Mouse (Mus musculus): ENCODE data around the gene Ccdc116. TPM values are rescaled to one million over a fixed set of nuclear protein-coding genes. Genes with fewer than 3 reads are reported as not detected.
"Not testable (repeated sequence)": the region's sequence is repeated elsewhere in the genome, so short reads cannot be mapped to it uniquely, and the experiment has no call there.

Gene Ccdc116
- polyA plus RNA-seq, 1 experiment from 2014 or later, result 0.44 TPM

DNA sequence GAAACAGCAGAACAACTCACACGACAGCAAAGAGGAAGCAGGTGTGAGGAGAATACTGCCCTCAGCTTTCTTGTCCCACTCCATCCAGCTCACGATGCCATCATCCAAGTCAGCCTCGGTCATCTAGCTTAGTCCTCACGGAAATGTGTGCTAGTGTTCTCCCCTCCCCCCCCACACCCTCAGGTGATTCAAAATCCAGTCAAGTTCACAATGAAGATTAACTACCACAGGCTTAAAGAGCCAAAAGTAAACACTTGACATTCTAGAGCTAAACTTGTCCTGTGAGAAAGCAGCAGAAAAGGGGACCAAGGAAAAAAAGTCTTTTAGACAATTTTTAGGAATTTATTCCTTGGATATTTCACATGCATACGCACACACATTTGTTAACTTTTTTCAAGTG, 21.0 kb upstream of the Ccdc116 start:
- peak; percentile 76; the same call in 1 of the 2 replicates for ATAC-seq (ENCODE audit: low read depth)
- H3K27ac ChIP-seq (ENCODE audit: low read length), result peak overlapping the region; percentile 41; the same call in 1 of the 2 replicates
- H3K9ac ChIP-seq (ENCODE audit: low read length), result no peak overlapping the region
- no peaks in the 10 kb centered on the region for H3K27me3 ChIP-seq (ENCODE audit: control insufficient read depth, insufficient read depth, low read depth, low read length)
- peaks cover 26% of the 10 kb centered on the region for H3K36me3 ChIP-seq (ENCODE audit: control insufficient read depth, insufficient read depth, low read length)
- 0 out of 2 replicates have a peak, but pooled peaks cover 3% of the 10 kb centered on the region for H3K4me1 ChIP-seq (replicated peaks; ENCODE audit: control insufficient read depth, insufficient read depth, low read length)
- no peak overlapping the region for H3K4me3 ChIP-seq (ENCODE audit: low read length)
- WGBS, result 57% methylated on average over 5 of the region's 5 CpGs
- no peaks in the 10 kb centered on the region for H3K9me3 ChIP-seq (ENCODE audit: control insufficient read depth, low read length)
- H3K4me2 ChIP-seq (ENCODE audit: low read depth, low read length), result no peak overlapping the region

- Histone ChIP-seq H3K4me1 (replicated peaks; ENCODE audit: control insufficient read depth, insufficient read depth, low read length) (0 out of 2 replicates have a peak, but pooled peaks cover 3% of the 10 kb centered on the region), H3K27me3 (ENCODE audit: control insufficient read depth, insufficient read depth, low read depth, low read length) (no peaks in the 10 kb centered on the region), H3K36me3 (ENCODE audit: control insufficient read depth, insufficient read depth, low read length) (peaks cover 18% of the 10 kb centered on the region), H3K4me3 (ENCODE audit: low read length) (no peak overlapping the region), H3K4me2 (ENCODE audit: low read depth, low read length) (no peak overlapping the region), H3K9me3 (ENCODE audit: control insufficient read depth, low read length) (no peaks in the 10 kb centered on the region), H3K27ac (ENCODE audit: low read length) (0 out of 2 replicates have a peak overlapping the region, but pooled peaks have one; percentile 27), H3K9ac (ENCODE audit: low read length) (no peak overlapping the region)
- no peak for ATAC-seq (ENCODE audit: low read depth)
Observed at GRCm38 (mm10) chr16:17167179-17167578, 20.1 kb upstream of the Ccdc116 start.

DNA sequence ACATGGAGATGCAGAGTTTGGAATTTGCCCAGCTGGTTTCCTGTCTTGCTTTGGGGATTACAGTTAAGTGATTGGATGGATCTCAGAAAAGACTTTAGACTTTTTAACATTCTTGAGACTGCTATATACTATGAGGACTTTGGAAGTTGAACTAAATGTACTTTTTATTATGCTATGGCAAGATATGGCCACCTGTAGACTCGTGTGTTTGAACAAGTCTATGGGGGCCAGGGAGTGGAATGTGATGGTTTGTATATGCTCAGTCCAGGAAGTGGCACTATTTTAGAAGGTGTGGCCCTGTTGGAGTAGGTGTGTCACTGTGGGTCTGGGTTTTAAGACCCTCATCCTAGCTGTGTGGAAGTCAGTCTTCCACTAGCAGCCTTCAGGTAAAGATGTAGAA, 18.4 kb upstream of the Ccdc116 start:
- not testable (repeated sequence) for H3K4me1 ChIP-seq (replicated peaks; ENCODE audit: control insufficient read depth, insufficient read depth, low read length); H3K4me2 ChIP-seq (ENCODE audit: low read depth, low read length); H3K4me3 ChIP-seq (ENCODE audit: low read length); H3K9me3 ChIP-seq (ENCODE audit: control insufficient read depth, low read length); ATAC-seq (ENCODE audit: low read depth); H3K9ac ChIP-seq (ENCODE audit: low read length); H3K27me3 ChIP-seq (ENCODE audit: control insufficient read depth, insufficient read depth, low read depth, low read length); H3K27ac ChIP-seq (ENCODE audit: low read length)
- 58% methylated on average over 1 of the region's 1 CpGs for WGBS
- H3K36me3 ChIP-seq (ENCODE audit: control insufficient read depth, insufficient read depth, low read length), result peaks cover 16% of the 10 kb centered on the region

DNA sequence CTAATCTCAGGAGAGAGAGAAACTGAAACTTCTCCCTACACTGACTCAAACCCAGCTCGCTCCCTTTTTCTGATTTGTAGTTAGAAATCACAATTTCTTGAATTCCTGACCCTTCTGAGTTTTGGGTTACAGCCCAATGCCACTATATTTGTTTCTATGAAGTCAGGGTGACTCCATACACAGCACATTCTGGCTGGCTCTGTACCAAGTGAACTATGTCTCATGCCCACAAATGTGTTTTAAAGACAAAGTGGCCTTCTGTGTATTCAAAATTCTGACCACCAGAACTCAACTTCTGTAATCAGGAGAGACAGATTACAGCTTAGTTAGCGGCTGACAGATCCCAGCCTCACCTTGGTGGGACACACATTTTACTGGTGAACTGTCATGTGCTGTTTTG, 7.3 kb upstream of the Ccdc116 start:
- H3K27me3 ChIP-seq (ENCODE audit: control insufficient read depth, insufficient read depth, low read depth, low read length), result no peaks in the 10 kb centered on the region
- no peak for ATAC-seq (ENCODE audit: low read depth)
- no peak overlapping the region for H3K9ac ChIP-seq (ENCODE audit: low read length)
- H3K9me3 ChIP-seq (ENCODE audit: control insufficient read depth, low read length), result no peaks in the 10 kb centered on the region
- no peak overlapping the region for H3K27ac ChIP-seq (ENCODE audit: low read length)
- WGBS, result 93% methylated on average over 2 of the region's 2 CpGs
- H3K36me3 ChIP-seq (ENCODE audit: control insufficient read depth, insufficient read depth, low read length), result peaks cover 11% of the 10 kb centered on the region
- no peak overlapping the region for H3K4me3 ChIP-seq (ENCODE audit: low read length)
- H3K4me2 ChIP-seq (ENCODE audit: low read depth, low read length), result no peak overlapping the region
- no peaks in the 10 kb centered on the region for H3K4me1 ChIP-seq (replicated peaks; ENCODE audit: control insufficient read depth, insufficient read depth, low read length)

GRCm38 (mm10) chr16:17151874-17152273, 4.8 kb upstream of the Ccdc116 start:
- Histone ChIP-seq H3K9ac (ENCODE audit: low read length) (no peak overlapping the region), H3K4me3 (ENCODE audit: low read length) (no peak overlapping the region), H3K9me3 (ENCODE audit: control insufficient read depth, low read length) (no peaks in the 10 kb centered on the region), H3K27me3 (ENCODE audit: control insufficient read depth, insufficient read depth, low read depth, low read length) (no peaks in the 10 kb centered on the region), H3K4me1 (replicated peaks; ENCODE audit: control insufficient read depth, insufficient read depth, low read length) (peaks cover 13% of the 10 kb centered on the region), H3K4me2 (ENCODE audit: low read depth, low read length) (no peak overlapping the region), H3K27ac (ENCODE audit: low read length) (no peak overlapping the region), H3K36me3 (ENCODE audit: control insufficient read depth, insufficient read depth, low read length) (peaks cover 3% of the 10 kb centered on the region; the same call in 1 of the 2 replicates)
- 89% methylated on average over 4 of the region's 4 CpGs for WGBS
- ATAC-seq (ENCODE audit: low read depth), result no peak

DNA sequence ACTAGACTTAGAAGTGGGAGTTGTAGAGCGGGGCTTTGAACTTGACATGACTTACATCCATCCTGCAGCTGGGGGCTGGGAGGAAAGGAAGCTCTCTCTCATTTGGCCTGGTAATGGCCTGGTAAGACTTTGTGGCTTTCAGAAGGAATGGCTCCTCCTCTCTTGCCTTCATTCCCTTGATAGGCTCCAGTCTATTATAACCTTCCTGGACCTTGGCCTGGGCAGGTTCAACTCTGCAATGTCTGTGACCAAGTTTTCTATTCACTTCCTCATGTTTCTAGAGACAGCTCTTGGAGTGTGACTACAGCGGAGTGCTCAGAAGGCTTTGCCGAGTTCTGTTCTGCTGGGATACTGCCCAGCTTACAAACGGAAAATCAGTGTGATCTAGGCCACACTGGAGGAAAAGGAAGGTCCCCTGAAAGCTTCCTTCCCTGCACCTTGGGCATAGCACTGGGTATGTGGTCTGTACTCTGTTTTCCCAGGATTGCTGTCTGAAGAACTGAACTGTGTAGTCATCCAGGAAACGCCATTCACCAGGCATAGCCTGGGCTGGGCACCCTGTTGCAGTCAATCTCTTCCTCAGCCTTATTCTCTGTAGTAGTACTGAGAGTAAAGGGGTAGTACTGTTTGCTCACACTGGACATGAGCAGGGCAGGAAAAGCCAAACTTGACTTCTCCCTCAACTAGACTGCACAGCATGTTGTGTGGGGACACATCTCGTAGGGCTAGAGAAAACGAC, 3.7 kb upstream of the Ccdc116 start:
- 77% methylated on average over 7 of the region's 7 CpGs for WGBS
- no peak overlapping the region for H3K4me2 ChIP-seq (ENCODE audit: low read depth, low read length)
- no peak for ATAC-seq (ENCODE audit: low read depth)
- H3K27ac ChIP-seq (ENCODE audit: low read length), result no peak overlapping the region
- peaks cover 13% of the 10 kb centered on the region for H3K4me1 ChIP-seq (replicated peaks; ENCODE audit: control insufficient read depth, insufficient read depth, low read length)
- peaks cover 3% of the 10 kb centered on the region; the same call in 1 of the 2 replicates for H3K36me3 ChIP-seq (ENCODE audit: control insufficient read depth, insufficient read depth, low read length)
- H3K4me3 ChIP-seq (ENCODE audit: low read length), result no peak overlapping the region
- no peaks in the 10 kb centered on the region for H3K27me3 ChIP-seq (ENCODE audit: control insufficient read depth, insufficient read depth, low read depth, low read length)
- no peaks in the 10 kb centered on the region for H3K9me3 ChIP-seq (ENCODE audit: control insufficient read depth, low read length)
- H3K9ac ChIP-seq (ENCODE audit: low read length), result no peak overlapping the region

- Histone ChIP-seq H3K4me1 (replicated peaks; ENCODE audit: control insufficient read depth, insufficient read depth, low read length) (peaks cover 13% of the 10 kb centered on the region), H3K36me3 (ENCODE audit: control insufficient read depth, insufficient read depth, low read length) (peaks cover 3% of the 10 kb centered on the region; the same call in 1 of the 2 replicates), H3K4me2 (ENCODE audit: low read depth, low read length) (peak overlapping the region; percentile 99), H3K9ac (ENCODE audit: low read length) (peak overlapping the region; percentile 4; the same call in 1 of the 2 replicates), H3K27me3 (ENCODE audit: control insufficient read depth, insufficient read depth, low read depth, low read length) (no peaks in the 10 kb centered on the region), H3K27ac (ENCODE audit: low read length) (no peak overlapping the region), H3K4me3 (ENCODE audit: low read length) (peak overlapping the region; percentile 66), H3K9me3 (ENCODE audit: control insufficient read depth, low read length) (no peaks in the 10 kb centered on the region)
- peak; percentile 48; the same call in 1 of the 2 replicates for ATAC-seq (ENCODE audit: low read depth)
- 12% methylated on average over 16 of the region's 16 CpGs for WGBS
Observed at GRCm38 (mm10) chr16:17148084-17148483, 1.1 kb upstream of the Ccdc116 start.

- Histone ChIP-seq H3K36me3 (ENCODE audit: control insufficient read depth, insufficient read depth, low read length) (peaks cover 1% of the 10 kb centered on the region; the same call in 1 of the 2 replicates), H3K27ac (ENCODE audit: low read length) (no peak overlapping the region), H3K4me1 (replicated peaks; ENCODE audit: control insufficient read depth, insufficient read depth, low read length) (peaks cover 13% of the 10 kb centered on the region), H3K4me3 (ENCODE audit: low read length) (peak overlapping the region; percentile 66), H3K4me2 (ENCODE audit: low read depth, low read length) (peak overlapping the region; percentile 99), H3K27me3 (ENCODE audit: control insufficient read depth, insufficient read depth, low read depth, low read length) (no peaks in the 10 kb centered on the region), H3K9me3 (ENCODE audit: control insufficient read depth, low read length) (no peaks in the 10 kb centered on the region), H3K9ac (ENCODE audit: low read length) (peak overlapping the region; percentile 67)
- ATAC-seq (ENCODE audit: low read depth), result peak; percentile 20
- under 1% methylated on average over 41 of the region's 41 CpGs for WGBS
Observed at GRCm38 (mm10) chr16:17147391-17147929, 431 bp upstream of the Ccdc116 start.

DNA sequence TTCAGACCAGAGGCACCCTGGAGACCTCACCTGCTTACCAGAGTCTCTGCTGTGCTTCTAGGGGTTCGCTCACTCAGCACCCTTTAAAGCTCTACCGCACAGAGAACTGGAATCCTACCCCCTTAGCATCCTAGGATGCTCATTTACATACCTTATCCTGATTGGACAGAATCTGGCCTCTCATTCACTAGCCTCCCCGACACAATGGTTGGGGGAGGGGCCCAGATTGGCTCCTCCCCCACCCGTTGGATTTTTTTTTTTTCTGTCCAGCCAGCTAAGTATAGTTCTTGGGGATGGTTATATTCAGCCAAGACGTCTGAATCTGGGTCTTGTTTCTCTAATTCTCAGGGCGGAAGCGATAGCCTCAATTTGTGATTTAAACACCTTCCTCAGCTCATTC, 2.7 kb downstream of the Ccdc116 start, which contains the start of gene Ydjc:
TSS of gene Ydjc (plus strand) at position 283 of the 400 bp plus-strand sequence.
- H3K9me3 ChIP-seq (ENCODE audit: control insufficient read depth, low read length), result no peaks in the 10 kb centered on the region
- H3K27ac ChIP-seq (ENCODE audit: low read length), result no peak within 1 kb of the TSS
- H3K27me3 ChIP-seq (ENCODE audit: control insufficient read depth, insufficient read depth, low read depth, low read length), result no peaks in the 10 kb centered on the region
- 22% methylated on average over 7 of the region's 7 CpGs for WGBS
- H3K4me1 ChIP-seq (replicated peaks; ENCODE audit: control insufficient read depth, insufficient read depth, low read length), result peaks cover 13% of the 10 kb centered on the region
- H3K9ac ChIP-seq (ENCODE audit: low read length), result no peak within 1 kb of the TSS
- ATAC-seq (ENCODE audit: low read depth), result no peak
- H3K4me3 ChIP-seq (ENCODE audit: low read length), result no peak within 1 kb of the TSS
- no peak within 1 kb of the TSS for H3K4me2 ChIP-seq (ENCODE audit: low read depth, low read length)
- no peaks in the 10 kb centered on the region for H3K36me3 ChIP-seq (ENCODE audit: control insufficient read depth, insufficient read depth, low read length)

All from lung, embryonic 16.5 days (tissue).